Mouse (Mus musculus): ENCODE results near the gene Atoh8.

DNA sequence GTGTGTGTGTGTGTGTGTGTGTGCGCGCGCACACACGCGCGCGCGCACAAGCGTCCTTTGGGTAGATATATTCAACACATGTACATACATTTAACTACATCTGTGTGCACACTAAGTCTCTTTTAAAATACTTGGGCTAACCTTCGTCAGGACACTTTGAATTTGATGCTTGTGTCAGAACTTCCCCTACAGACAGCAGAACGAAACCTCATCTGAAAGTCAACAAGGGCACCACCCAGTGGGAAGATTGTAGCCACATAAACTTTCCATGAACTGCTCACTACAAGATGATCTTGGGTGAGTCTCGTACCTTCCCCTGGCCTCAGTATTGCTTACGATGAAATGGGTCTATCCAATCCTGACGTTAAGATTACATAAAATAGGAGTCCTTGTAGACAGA lies 3.0 kb downstream of the Atoh8 start:
- TF ChIP-seq CTCF (IDR thresholded peaks at IDR 0.05; ENCODE audit: borderline replicate concordance, insufficient read depth, low read length) = no peak
- TF ChIP-seq POLR2A (IDR thresholded peaks at IDR 0.05; ENCODE audit: low read depth, low read length) = no peak

Measured in embryonic fibroblast, embryonic 13.5 days (primary cell).